Mouse (Mus musculus) liver, embryonic 14.5 days (tissue): ENCODE measurements around the gene Snx4.
A peak's percentile ranks its signal among the peaks of the same experiment; 100 is the strongest.

ENCODE experiments used
- CTCF ChIP-seq: IDR thresholded peaks from 2 replicates; pipeline ENCODE4 v1.5.1; 2016; ENCODE audit warnings: antibody characterized with exemption, low read depth, control low read depth
- EP300 ChIP-seq: IDR thresholded peaks from 2 replicates; pipeline ENCODE4 v1.6.1; 2016; ENCODE audit warnings: antibody characterized with exemption, low read depth

DNA sequence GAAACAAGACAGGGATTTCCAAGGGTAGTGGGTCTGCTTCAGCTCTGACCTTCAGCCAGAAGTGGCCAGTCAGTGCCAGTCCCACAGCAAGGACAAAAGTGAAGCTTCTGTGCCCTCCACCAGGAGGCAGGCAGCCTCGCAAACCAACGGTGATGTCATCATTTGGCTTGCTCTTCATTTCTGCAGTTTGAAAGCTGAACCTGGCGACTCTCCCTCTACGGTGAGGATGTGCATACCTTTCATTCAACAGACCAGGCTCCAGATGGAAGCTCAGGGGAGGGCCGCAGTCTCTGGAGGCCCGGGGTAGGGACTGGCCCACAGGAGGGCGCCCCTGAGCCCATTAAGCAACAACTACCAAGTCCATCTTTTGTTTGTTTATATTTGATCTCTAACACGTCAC is 85.9 kb downstream of the Snx4 start:
- TF ChIP-seq CTCF (peak; percentile 69), EP300 (no peak)
